Mouse (Mus musculus): ENCODE results near the gene Pdf. TPM values are rescaled to one million over a fixed set of nuclear protein-coding genes. Genes with fewer than 3 reads are reported as not detected.
"Not testable (repeated sequence)": the region's sequence is repeated elsewhere in the genome, so short reads cannot be mapped to it uniquely, and the experiment has no call there.

The Pdf gene
- polyA plus RNA-seq, 1 experiment from 2014 or later: 43.0 TPM

GRCm38 (mm10) chr8:106996339-106996738 is 52.1 kb downstream of the Pdf start:
- not testable (repeated sequence) for ATAC-seq (ENCODE audit: low FRiP score, low read depth); H3K4me2 ChIP-seq (replicated peaks); H3K27me3 ChIP-seq (replicated peaks); H3K9me3 ChIP-seq; H3K4me1 ChIP-seq; H3K4me3 ChIP-seq; H3K36me3 ChIP-seq; H3K9ac ChIP-seq; H3K27ac ChIP-seq
- 91% methylated on average over 4 of the region's 4 CpGs for WGBS

Small RNA genes lying within 50 kb of the gene (microRNA-seq; reads per million reads assigned to microRNA genes)
- 0.66 reads per million for gene Mir7075

Other genes with a start within 250 kb of the Pdf start
- 0.23 and 0.27 TPM in 2 replicates for gene Has3, start 178.4 kb downstream of the Pdf start, polyA plus RNA-seq (2016; fragmentation: Nextera tagmentation; extraction: Ambion mirVana)
- 48.5 and 53.4 TPM in 2 replicates for gene Utp4, start 155.0 kb downstream of the Pdf start, polyA plus RNA-seq (2016; fragmentation: Nextera tagmentation; extraction: Ambion mirVana)
- gene Sntb2, start 112.9 kb downstream of the Pdf start, polyA plus RNA-seq (2016; fragmentation: Nextera tagmentation; extraction: Ambion mirVana): 9.6 TPM in 2 replicates
- 107 and 109 TPM in 2 replicates for gene Vps4a, start 17.4 kb downstream of the Pdf start, polyA plus RNA-seq (2016; fragmentation: Nextera tagmentation; extraction: Ambion mirVana)
- gene Cog8, start 8.1 kb upstream of the Pdf start, polyA plus RNA-seq (2016; fragmentation: Nextera tagmentation; extraction: Ambion mirVana): 47.1 and 51.3 TPM in 2 replicates
- gene Nip7, start 8.3 kb upstream of the Pdf start, polyA plus RNA-seq (2016; fragmentation: Nextera tagmentation; extraction: Ambion mirVana): 67.4 and 75.7 TPM in 2 replicates
- not detected in 2 replicates for gene Tmed6, start 17.0 kb upstream of the Pdf start, polyA plus RNA-seq (2016; fragmentation: Nextera tagmentation; extraction: Ambion mirVana)
- 20.6 and 21.3 TPM in 2 replicates for gene Terf2, start 47.9 kb upstream of the Pdf start, polyA plus RNA-seq (2016; fragmentation: Nextera tagmentation; extraction: Ambion mirVana)
- gene Cyb5b, start 102.0 kb upstream of the Pdf start, polyA plus RNA-seq (2016; fragmentation: Nextera tagmentation; extraction: Ambion mirVana): 124 and 132 TPM in 2 replicates
- gene Nfat5, start 244.9 kb upstream of the Pdf start, polyA plus RNA-seq (2016; fragmentation: Nextera tagmentation; extraction: Ambion mirVana): 15.2 and 15.7 TPM in 2 replicates